Mouse (Mus musculus): ENCODE data around the gene Tusc2. TPM values are rescaled to one million over a fixed set of nuclear protein-coding genes. Genes with fewer than 3 reads are reported as not detected.
A peak's percentile ranks its signal among the peaks of the same experiment; 100 is the strongest.
"Not testable (repeated sequence)": the region's sequence is repeated elsewhere in the genome, so short reads cannot be mapped to it uniquely, and the experiment has no call there.

Gene Tusc2
- polyA plus RNA-seq, 2 experiments from 2014 or later, result 7.3 to 7.8 TPM

DNA sequence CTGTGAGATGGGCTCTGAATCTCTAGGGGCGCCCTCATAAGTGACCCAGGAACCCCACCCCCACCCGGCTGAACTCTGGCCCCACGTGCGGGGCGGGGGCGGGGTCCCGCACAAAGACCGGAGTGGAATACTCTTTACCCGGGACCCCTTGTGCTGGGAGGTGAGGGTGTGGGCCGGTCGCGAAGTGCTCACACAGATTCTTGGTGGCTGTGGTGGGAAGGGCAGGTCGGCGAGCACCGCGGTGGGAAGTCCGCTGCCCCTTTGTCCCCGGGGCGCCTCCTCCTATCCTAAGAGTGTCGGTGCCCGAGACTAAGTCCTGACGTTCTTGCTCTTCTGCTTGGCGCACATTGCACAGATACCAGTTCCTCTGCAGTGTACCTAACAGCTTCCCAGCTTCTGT lies 6.2 kb downstream of the Tusc2 start:
- ATAC-seq, result no peak

- no peak for ATAC-seq
These were observed 7.0 kb downstream of the Tusc2 start for GRCm38 (mm10) chr9:107570016-107570415.

DNA sequence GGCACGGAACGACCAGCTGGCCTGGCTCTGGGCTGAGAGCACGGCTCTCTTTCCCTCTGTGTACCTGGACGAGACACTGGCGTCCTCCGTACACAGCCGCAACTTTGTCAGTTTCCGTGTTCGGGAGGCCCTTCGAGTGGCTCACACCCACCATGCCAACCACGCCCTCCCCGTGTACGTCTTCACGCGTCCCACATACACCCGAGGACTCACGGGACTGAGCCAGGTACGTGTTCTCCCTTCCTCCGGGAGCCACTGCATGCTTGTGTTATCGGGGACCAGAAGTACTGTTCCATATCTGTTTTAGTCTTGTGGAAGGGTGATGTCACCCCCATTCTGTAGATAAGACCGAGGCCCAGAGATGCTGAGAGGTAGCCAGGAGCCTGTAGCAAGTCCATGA lies 7.8 kb downstream of the Tusc2 start:
- ATAC-seq, result no peak

DNA sequence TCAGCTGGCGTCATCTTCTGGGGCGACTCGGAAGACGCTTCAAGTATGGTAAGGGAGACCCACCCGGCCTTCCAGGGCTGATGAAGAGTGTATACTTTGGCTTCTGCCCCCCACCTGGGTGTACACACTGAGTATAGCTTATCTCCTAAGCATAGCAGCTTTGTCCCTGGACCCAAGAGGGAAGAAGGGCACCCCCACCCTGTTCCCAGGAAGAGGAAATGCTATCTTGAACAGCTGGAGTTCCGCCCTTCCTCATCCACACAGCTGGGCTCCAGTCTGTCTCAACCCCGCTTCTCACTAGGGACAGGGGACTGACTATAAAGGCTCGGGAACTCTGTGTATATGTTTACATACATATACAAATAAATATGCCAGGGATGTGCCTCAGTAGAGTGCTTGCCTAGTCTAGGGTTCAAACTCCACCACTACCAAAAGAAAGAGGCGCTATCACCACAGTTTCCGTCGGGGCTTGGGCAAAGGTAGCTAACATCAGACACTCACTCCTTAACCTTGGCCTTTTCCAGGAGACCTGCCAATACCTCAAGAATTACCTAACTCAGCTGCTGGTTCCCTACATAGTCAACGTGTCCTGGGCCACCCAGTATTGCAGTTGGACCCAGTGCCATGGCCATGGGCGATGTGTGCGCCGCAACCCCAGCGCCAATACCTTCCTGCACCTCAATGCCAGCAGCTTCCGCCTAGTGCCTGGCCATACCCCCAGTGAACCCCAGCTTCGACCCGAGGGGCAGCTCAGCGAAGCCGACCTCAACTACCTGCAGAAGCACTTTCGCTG lies 8.7 kb downstream of the Tusc2 start:
- ATAC-seq, result no peak

- no peak for ATAC-seq
These were observed 9.2 kb downstream of the Tusc2 start for GRCm38 (mm10) chr9:107572327-107572662.

DNA sequence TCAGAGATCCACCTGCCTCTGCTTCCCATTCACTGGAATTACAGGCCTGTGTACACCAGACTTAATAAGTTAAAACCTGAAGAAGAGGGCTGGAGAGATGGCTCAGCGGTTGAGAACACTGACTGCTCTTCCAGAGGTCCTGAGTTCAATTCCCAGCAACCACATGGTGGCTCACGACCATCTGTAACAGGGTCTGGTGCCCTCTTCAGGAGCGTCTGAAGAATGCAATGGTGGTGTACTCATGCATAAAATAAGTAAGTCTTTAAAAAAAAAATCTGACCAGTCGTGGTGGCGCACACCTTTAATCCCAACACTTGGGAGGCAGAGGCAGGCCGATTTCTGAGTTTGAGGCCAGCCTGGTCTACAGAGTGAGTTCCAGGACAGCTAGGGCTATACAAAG lies 10.7 kb downstream of the Tusc2 start:
- not testable (repeated sequence) for ATAC-seq

DNA sequence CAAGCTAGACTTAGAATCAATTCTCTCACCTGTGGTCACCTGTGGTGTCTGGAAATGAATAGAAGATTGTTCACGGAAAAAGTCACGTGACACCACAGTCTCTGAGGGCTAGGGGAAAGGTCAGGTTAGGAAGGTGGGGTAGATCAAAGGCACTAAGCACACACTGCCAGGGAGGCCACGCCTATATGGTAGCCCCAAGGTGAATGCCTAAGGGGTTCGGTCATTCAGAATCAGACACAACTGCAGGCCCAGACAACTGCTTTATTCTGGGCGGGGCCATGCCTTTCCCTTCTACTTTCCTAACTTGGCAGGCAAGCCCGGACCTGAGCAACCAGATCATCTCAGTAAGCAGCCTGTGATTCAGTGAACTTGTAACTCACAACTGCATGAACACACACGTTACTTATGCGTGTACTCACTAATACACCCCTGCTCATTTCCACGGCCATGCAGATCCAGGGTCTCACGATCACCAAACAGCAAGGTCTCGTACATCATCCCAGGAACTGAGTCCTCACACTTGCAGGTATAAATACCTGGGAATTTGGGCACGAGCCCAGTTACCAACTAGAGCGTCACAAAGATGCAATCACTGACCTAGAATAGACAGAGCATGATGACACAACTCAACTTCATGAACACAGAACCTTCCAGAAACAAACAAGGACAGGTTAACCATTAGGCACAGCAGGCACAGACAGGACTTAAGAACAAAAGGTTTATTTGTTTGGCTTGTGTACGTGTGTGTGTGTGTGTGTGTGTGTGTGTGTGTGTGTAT lies 12.7 kb downstream of the Tusc2 start:
- ATAC-seq, result no peak

DNA sequence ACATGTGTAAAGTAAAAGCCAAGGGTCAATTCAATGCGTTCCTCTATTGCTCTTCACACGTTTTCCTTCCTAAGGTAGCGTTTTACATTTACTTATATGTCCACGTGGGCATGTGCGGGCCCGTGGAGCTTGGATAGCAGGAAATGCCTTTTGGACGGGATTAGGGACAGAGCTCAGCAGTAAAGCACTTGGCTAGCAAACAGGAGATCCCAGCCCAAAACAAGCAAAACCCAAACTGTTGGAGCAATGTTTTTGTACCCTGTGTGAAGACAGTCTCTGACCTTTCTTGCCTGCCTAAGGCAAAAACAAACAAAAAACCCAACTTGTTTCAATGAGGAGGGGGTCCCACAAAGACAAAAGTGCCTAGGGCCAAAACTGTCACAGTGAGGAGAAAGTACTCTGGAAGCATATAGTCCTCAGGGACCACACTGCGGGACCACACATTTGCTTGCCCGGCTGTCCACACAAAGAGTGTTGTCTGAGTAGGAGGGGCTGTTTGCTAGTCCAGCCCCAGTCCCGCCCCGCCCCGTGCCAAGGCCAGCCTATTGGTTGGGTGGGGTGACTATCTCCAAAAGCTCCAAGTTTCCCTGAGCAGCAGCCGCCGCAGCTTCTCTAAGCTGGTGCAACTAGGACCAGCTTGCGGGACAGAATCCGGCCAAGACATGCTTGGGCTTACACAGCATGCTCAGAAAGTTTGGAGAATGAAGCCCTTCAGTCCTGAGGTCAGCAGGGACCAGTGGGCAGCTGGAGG lies 13.5 kb downstream of the Tusc2 start, which contains the start of gene Hyal1:
Gene Hyal1, plus strand, starts transcription at position 571 of the 751 bp plus-strand sequence.
- ATAC-seq, result no peak

DNA sequence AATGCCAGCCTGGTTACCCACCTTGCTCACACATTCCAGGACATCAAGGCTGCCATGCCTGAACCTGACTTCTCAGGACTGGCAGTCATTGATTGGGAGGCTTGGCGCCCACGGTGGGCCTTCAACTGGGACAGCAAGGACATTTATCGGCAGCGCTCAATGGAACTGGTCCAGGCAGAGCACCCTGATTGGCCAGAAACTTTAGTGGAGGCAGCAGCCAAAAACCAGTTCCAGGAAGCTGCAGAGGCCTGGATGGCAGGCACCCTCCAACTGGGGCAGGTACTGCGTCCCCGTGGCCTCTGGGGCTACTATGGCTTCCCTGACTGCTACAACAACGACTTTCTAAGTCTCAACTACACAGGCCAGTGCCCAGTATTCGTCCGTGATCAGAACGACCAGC lies 14.8 kb downstream of the Tusc2 start:
- ATAC-seq, result no peak

DNA sequence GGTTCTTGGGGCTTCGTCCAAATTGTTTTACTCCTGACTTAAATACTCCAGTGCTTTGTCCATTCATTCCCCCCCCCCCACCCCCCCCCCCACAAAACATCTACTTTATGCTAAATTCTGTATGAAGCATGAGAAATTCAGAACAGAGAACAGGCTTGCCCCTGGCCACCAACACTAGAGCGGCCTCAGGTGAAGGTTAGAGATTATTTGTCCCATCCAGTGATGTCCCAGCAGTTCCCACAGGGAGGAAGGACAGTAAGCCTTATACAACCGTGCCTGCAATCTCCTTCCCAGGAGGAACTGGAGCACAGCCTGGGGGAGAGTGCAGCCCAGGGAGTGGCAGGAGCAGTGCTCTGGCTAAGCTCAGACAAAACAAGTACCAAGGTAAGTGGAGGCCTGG lies 15.5 kb downstream of the Tusc2 start, which contains the start of gene Naa80:
Gene Naa80, plus strand, starts transcription at position 301 of the 400 bp plus-strand sequence.
- no peak for ATAC-seq

DNA sequence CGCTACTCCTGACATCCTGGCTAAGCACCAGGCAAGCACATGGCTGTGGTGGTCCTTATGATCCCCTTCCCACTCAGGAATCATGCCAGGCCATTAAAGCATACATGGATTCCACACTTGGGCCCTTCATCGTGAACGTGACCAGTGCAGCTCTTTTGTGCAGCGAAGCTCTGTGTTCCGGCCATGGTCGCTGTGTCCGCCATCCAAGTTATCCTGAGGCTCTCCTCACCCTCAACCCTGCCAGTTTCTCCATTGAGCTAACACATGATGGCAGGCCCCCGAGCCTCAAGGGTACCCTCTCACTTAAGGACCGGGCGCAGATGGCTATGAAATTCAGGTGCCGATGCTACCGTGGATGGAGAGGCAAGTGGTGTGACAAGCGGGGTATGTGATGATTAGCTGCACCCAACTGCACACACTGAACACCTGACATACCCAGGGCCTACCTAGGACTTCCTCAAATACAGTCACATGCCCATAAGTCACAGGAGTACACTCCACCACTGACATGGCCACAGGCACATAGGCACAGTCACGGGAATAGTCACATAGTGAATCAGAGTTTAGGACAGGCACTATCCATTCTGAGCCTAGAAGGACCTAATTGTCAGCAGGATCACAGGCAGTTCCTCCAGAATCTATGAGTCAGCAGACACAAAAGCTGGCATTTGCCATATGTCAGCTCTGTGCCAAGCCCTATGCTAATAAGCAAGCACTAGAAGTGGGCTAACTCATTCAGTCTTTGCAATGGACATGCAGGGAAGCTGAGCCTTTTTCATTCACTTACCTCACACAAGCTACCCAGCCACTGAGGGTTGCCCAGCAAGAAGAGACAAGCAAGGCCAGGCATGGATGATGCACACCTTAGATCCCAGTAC lies 16.2 kb downstream of the Tusc2 start:
- no peak for ATAC-seq

GRCm38 (mm10) chr9:107580501-107581317 lies 17.7 kb downstream of the Tusc2 start, which contains the start of gene Hyal3:
TSS of gene Hyal3 (plus strand) at chr9:107580818.
- ATAC-seq, result peak; percentile 94

DNA sequence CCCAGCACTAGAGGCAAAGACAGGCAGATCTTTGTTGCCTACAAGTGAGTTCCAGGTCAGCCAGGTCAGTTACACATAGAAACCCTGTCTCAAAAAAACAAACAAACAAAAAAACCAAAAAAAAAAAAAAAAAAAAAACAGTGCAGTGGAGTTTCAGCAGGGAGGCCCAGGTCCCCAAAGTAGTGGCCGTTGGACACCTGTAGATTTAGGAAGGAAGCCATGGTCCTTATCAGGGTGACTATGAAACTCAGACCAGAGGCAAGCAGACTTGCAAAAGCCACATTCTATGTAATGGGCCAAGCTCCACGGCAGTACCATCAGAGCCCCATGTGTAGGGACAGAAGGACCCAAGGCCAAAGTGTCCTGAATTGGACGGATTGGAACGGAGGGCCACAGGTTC lies 18.5 kb downstream of the Tusc2 start:
- no peak for ATAC-seq

DNA sequence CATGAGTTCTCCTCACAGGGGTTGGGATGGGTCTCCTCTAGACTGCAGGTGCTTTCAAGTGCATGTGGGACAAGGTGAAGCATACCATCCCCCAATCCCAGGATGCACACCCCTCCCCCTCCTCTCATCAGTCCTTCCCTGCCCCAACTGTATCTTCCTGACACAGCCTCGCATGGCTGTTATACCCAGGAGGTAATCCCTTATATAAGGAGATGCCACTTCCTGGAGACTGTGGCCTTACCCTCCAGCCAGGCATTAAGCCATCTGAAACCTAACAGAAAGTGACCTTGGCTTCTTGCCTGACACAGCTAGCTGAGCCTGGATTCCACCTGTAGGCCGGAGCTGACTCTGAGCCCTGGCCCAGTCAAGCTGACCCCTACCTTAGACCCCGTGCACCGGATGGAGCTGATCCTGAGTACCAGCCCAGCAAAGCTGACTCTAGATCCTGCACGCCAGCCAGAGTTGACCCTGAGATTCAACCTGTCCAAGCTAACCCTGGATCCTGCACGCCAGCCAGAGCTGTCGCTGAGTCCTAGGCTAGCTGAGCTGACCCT lies 19.5 kb downstream of the Tusc2 start:
- ATAC-seq, result no peak

- ATAC-seq, result no peak
These were observed 20.1 kb downstream of the Tusc2 start for GRCm38 (mm10) chr9:107583174-107583573.

- ATAC-seq, result no peak
These were observed 23.4 kb downstream of the Tusc2 start for GRCm38 (mm10) chr9:107586504-107586903.

DNA sequence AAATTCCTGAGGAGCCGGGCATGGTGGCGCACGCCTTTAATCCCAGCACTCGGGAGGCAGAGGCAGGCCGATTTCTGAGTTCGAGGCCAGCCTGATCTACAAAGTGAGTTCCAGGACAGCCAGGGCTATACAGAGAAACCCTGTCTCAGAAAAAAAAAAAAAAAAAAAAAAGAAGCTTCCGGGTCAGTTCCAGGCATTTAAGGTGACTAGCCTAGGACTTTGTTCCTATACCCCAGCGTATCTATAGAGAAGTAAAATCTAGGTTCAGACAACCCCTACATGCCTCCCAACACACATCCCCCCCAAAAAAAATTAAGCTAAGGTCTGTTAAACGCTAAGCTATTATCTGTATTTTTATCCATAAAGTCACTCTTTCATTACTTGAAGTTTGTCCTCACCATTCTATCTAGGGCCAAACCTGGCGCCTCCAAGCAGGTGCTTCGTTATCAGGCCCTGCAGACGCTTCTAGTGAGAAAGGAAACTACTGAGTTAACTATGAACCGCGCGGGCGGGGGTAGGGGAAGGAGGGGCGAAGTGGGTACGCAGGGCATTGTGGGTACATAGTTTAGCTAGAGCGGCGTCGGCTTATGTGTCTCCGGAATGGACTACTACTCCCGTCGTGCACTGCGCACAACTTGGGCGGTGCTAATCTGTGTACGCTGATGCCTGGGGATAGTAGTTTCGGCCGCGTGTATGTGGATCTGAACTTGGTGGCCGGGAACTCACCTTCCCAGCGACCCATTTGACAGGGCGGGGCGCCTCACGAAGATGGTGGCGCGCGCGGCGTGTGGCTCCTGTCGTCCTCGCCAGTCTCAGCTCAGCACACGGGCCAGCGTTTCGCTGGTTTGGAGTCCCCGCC lies 24.1 kb downstream of the Tusc2 start, which contains the start of gene Ifrd2:
Gene Ifrd2, plus strand, starts transcription at position 669 of the 859 bp plus-strand sequence.
- ATAC-seq, result peak; percentile 99

DNA sequence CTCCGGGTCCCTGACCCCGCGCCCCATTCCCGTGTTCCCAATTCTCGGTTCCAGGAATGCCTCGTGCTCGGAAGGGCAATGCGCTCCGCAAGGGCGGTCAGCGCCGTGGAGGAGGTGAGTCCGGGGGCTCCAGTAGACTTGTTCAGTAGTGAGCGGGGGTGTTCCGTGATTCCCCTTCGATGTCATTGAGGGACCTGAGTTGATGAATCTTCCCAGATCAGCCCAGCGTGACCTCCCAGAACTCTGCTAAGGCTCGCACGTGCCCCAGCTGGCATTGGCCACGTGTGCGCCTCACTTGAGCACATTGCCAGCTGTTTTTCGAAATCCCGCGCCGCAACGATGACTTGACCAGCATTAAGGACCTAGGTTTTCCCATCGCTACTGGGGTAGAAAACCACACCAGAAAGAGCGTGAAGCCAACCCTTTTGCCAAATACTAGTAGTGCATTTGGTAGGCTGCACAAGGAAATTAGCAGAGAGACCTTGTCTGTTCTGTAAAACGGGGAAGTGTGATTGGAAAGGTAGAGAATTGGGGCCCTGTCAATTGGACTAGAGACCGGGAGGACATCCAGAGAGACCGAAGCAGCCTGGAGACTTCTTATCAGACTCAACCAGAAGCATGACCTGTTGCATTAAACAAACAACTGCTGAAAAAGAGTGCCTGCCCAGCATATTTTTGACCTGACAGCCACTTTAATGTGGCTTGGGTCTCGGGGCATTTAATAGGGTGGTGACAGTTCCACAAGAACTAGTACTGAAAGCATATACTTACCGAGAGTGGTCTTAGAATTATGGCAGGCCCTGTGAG lies 25.0 kb downstream of the Tusc2 start:
- ATAC-seq, result no peak

Data from activated CD4-positive, CD25-positive, alpha-beta regulatory T cell, adult 4 months (primary cell).